Mouse (Mus musculus) G1E (cell line): ENCODE results near the gene Tnfrsf9.

Experiments
- CTCF ChIP-seq: IDR thresholded peaks from 2 replicates; pipeline ENCODE4 v1.5.1; 2012; ENCODE audit warnings: low read depth, low read length, inconsistent platforms, mixed read lengths
- GATA1 ChIP-seq: IDR thresholded peaks from 2 replicates; pipeline ENCODE4 v1.6.1; 2012; ENCODE audit warnings: borderline replicate concordance, low read length, inconsistent platforms, mixed read lengths
- GATA2 ChIP-seq: IDR thresholded peaks from 2 replicates; pipeline ENCODE4 v1.6.1; 2012; ENCODE audit warnings: low read depth, low read length, inconsistent platforms, borderline replicate concordance
- POLR2AphosphoS5 ChIP-seq: IDR thresholded peaks from 2 replicates; pipeline ENCODE4 v1.6.1; 2012; ENCODE audit warnings: low read depth, low read length, inconsistent platforms; ENCODE audit not compliant: insufficient replicate concordance
- TAL1 ChIP-seq: conservative IDR thresholded peaks from 2 replicates; pipeline ENCODE4 v1.6.1; 2012; ENCODE audit warnings: low read depth, low read length, inconsistent platforms, mixed read lengths

GRCm38 (mm10) chr4:150910164-150910951 is 4.0 kb upstream of the Tnfrsf9 start:
- no peak for TF ChIP-seq CTCF
- TF ChIP-seq GATA1, result no peak
- no peak for TF ChIP-seq GATA2
- no peak for TF ChIP-seq TAL1
- TF ChIP-seq POLR2AphosphoS5, result no peak
